Mouse (Mus musculus): ENCODE results near the gene Tbc1d9b.
"Not testable (repeated sequence)": the region's sequence is repeated elsewhere in the genome, so short reads cannot be mapped to it uniquely, and the experiment has no call there.

Gene Tbc1d9b

GRCm38 (mm10) chr11:50138206-50138822 is 7.1 kb downstream of the Tbc1d9b start:
- DNase-seq (ENCODE audit: low read depth), result no peak

- no peak for DNase-seq (ENCODE audit: low read depth)
These were observed 8.4 kb downstream of the Tbc1d9b start for GRCm38 (mm10) chr11:50139571-50139970.

- no peak for DNase-seq (ENCODE audit: low read depth)
These were observed 14.3 kb downstream of the Tbc1d9b start for GRCm38 (mm10) chr11:50145529-50145928.

- DNase-seq (ENCODE audit: low read depth), result no peak
These were observed 14.9 kb downstream of the Tbc1d9b start for GRCm38 (mm10) chr11:50146121-50146520.

- DNase-seq (ENCODE audit: low read depth), result no peak
These were observed 16.2 kb downstream of the Tbc1d9b start for GRCm38 (mm10) chr11:50147267-50147957.

GRCm38 (mm10) chr11:50147958-50148476 is 16.8 kb downstream of the Tbc1d9b start:
- DNase-seq (ENCODE audit: low read depth), result no peak

- DNase-seq (ENCODE audit: low read depth), result no peak
These were observed 18.0 kb downstream of the Tbc1d9b start for GRCm38 (mm10) chr11:50149200-50149599.

- no peak for DNase-seq (ENCODE audit: low read depth)
These were observed 18.5 kb downstream of the Tbc1d9b start for GRCm38 (mm10) chr11:50149603-50150150.

GRCm38 (mm10) chr11:50151374-50151773 is 20.2 kb downstream of the Tbc1d9b start:
- DNase-seq (ENCODE audit: low read depth), result no peak

- no peak for DNase-seq (ENCODE audit: low read depth)
These were observed 23.0 kb downstream of the Tbc1d9b start for GRCm38 (mm10) chr11:50154166-50154565.

- no peak for DNase-seq (ENCODE audit: low read depth)
These were observed 23.8 kb downstream of the Tbc1d9b start for GRCm38 (mm10) chr11:50154777-50155520.

GRCm38 (mm10) chr11:50155785-50156184 is 24.6 kb downstream of the Tbc1d9b start:
- DNase-seq (ENCODE audit: low read depth), result no peak

GRCm38 (mm10) chr11:50156725-50157258 is 25.6 kb downstream of the Tbc1d9b start:
- DNase-seq (ENCODE audit: low read depth), result no peak

- DNase-seq (ENCODE audit: low read depth), result no peak
These were observed 27.1 kb downstream of the Tbc1d9b start for GRCm38 (mm10) chr11:50158346-50158745.

GRCm38 (mm10) chr11:50159347-50159746 is 28.2 kb downstream of the Tbc1d9b start:
- DNase-seq (ENCODE audit: low read depth), result no peak

GRCm38 (mm10) chr11:50161578-50162304 is 30.5 kb downstream of the Tbc1d9b start:
- DNase-seq (ENCODE audit: low read depth), result peak; percentile 17

- no peak for DNase-seq (ENCODE audit: low read depth)
These were observed 31.3 kb downstream of the Tbc1d9b start for GRCm38 (mm10) chr11:50162338-50163050.

- DNase-seq (ENCODE audit: low read depth), result no peak
These were observed 37.2 kb downstream of the Tbc1d9b start for GRCm38 (mm10) chr11:50168352-50168751.

- not testable (repeated sequence) for DNase-seq (ENCODE audit: low read depth)
These were observed 43.0 kb downstream of the Tbc1d9b start, which contains the start of gene Mrnip for GRCm38 (mm10) chr11:50174111-50174729. Gene Mrnip (plus strand): TSS chr11:50174444.

GRCm38 (mm10) chr11:50174730-50175187 is 43.6 kb downstream of the Tbc1d9b start:
- DNase-seq (ENCODE audit: low read depth), result peak; percentile 95
